Comparison of ENCODE assay signal across 8 mouse cellular contexts in the genomic region with DNA sequence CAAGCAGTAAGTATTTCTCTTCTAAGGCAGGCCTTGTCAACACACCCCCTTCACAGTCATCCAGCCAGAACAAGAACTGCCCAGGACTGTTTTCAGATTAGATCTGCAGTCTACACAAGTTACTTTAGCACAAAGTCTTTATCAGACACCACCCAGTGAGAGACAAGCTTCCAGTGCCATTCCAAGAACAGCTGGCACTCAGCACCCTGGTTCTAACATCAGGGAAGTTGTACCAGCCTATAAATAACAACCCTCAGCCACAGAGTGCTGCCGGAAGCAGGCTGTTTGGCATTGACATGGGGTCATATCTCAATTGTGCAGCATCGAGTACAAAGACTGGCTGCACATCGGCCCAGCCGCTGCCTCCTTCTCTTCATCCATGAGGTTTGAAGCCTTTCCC. TPM values are rescaled to one million over a fixed set of nuclear protein-coding genes. Genes with fewer than 3 reads are reported as not detected.
DNase-seq lines count a peak whose midpoint lies in the region; ATAC-seq and TF ChIP-seq lines count a peak whose summit lies in the region.

No protein-coding gene starts in this region.

- H3K36me3 ChIP-seq in embryonic facial prominence, embryonic 11.5 days (replicated peaks; ENCODE audit: control insufficient read depth, insufficient read depth, low read depth, low read length) = no peaks in the 10 kb centered on the region
- H3K36me3 ChIP-seq in lung, embryonic 16.5 days (ENCODE audit: control insufficient read depth, insufficient read depth, low read length) = no peaks in the 10 kb centered on the region
- no peaks in the 10 kb centered on the region for H3K36me3 ChIP-seq in thymus, adult 2 months (ENCODE audit: control insufficient read depth, insufficient read depth, low read length)

- no peak for TF ChIP-seq CTCF in thymus, adult 2 months (IDR thresholded peaks at IDR 0.05; ENCODE audit: borderline replicate concordance, control insufficient read depth, extremely low read depth, insufficient read depth, low read length, poor library complexity)
- TF ChIP-seq CTCF in layer of hippocampus, adult 2 months (conservative IDR thresholded peaks at IDR 0.05) = no peak

- H3K9me3 ChIP-seq in embryonic facial prominence, embryonic 11.5 days (replicated peaks; ENCODE audit: control insufficient read depth, low read length) = no peaks in the 10 kb centered on the region
- no peaks in the 10 kb centered on the region for H3K9me3 ChIP-seq in lung, embryonic 16.5 days (ENCODE audit: control insufficient read depth, low read length)

- H3K4me1 ChIP-seq in embryonic facial prominence, embryonic 11.5 days (ENCODE audit: control insufficient read depth, insufficient read depth, low read length) = peaks cover 4% of the 10 kb centered on the region
- H3K4me1 ChIP-seq in lung, embryonic 16.5 days (replicated peaks; ENCODE audit: control insufficient read depth, insufficient read depth, low read length) = peaks cover 26% of the 10 kb centered on the region
- H3K4me1 ChIP-seq in thymus, adult 2 months (replicated peaks; ENCODE audit: control insufficient read depth, insufficient read depth, low read length) = peaks cover 30% of the 10 kb centered on the region

- no peak overlapping the region for H3K27ac ChIP-seq in embryonic facial prominence, embryonic 11.5 days (replicated peaks; ENCODE audit: low read depth, low read length)
- H3K27ac ChIP-seq in lung, embryonic 16.5 days (ENCODE audit: low read length) = peak overlapping the region; percentile 91
- peak overlapping the region; percentile 78 for H3K27ac ChIP-seq in thymus, adult 2 months (ENCODE audit: control insufficient read depth, insufficient read depth, low read length)
- H3K27ac ChIP-seq in layer of hippocampus, adult 2 months = no peak overlapping the region

- ATAC-seq in frontal cortex, adult (ENCODE audit: low TSS enrichment) = 0 out of 2 replicates have a peak, but pooled peaks have one; percentile 28
- no peak for ATAC-seq in embryonic facial prominence, embryonic 11.5 days (replicated peaks; ENCODE audit: insufficient number of reproducible peaks, low FRiP score, low TSS enrichment, low read depth)
- ATAC-seq in lung, embryonic 16.5 days (ENCODE audit: low read depth) = peak; percentile 56

- 9% methylated on average over 4 of the region's 4 CpGs for WGBS in embryonic facial prominence, embryonic 11.5 days
- WGBS in lung, embryonic 16.5 days = 11% methylated on average over 4 of the region's 4 CpGs
- WGBS in thymus, adult 2 months = 1% methylated on average over 4 of the region's 4 CpGs

- H3K4me2 ChIP-seq in embryonic facial prominence, embryonic 11.5 days (ENCODE audit: low read depth, low read length) = no peak overlapping the region
- H3K4me2 ChIP-seq in lung, embryonic 16.5 days (ENCODE audit: low read depth, low read length) = peak overlapping the region; percentile 52

- DNase-seq in frontal cortex, postnatal 14 days (ENCODE audit: low spot score in 2 of 2) = no peak
- DNase-seq in embryonic facial prominence, embryonic 11.5 days (ENCODE audit: low spot score) = no peak
- DNase-seq in heart, postnatal 4 days = peak; percentile 67
- DNase-seq in thymus, adult 2 months = peak; percentile 43
- DNase-seq in right cerebral cortex, postnatal 36 days (ENCODE audit: low spot score in 2 of 2) = no peak
- DNase-seq in layer of hippocampus, adult 2 months (ENCODE audit: low spot score in 2 of 2) = no peak

- 0 out of 2 replicates have a peak, but pooled peaks have one; percentile 22 for TF ChIP-seq POLR2A in thymus, adult 2 months (IDR thresholded peaks at IDR 0.05; ENCODE audit: control insufficient read depth, extremely low read depth, insufficient read depth, low read length, poor library complexity)

- H3K27me3 ChIP-seq in embryonic facial prominence, embryonic 11.5 days (ENCODE audit: control insufficient read depth, insufficient read depth, low read length) = no peaks in the 10 kb centered on the region
- H3K27me3 ChIP-seq in lung, embryonic 16.5 days (ENCODE audit: control insufficient read depth, insufficient read depth, low read depth, low read length) = no peaks in the 10 kb centered on the region
- H3K27me3 ChIP-seq in thymus, adult 2 months (ENCODE audit: control insufficient read depth, insufficient read depth, low read length) = no peaks in the 10 kb centered on the region

- H3K9ac ChIP-seq in embryonic facial prominence, embryonic 11.5 days (replicated peaks; ENCODE audit: low read length) = 0 out of 2 replicates have a peak overlapping the region, but pooled peaks have one; percentile 6
- peak overlapping the region; percentile 53 for H3K9ac ChIP-seq in lung, embryonic 16.5 days (ENCODE audit: low read length)

- H3K4me3 ChIP-seq in embryonic facial prominence, embryonic 11.5 days (ENCODE audit: low read depth, low read length) = no peak overlapping the region
- H3K4me3 ChIP-seq in lung, embryonic 16.5 days (ENCODE audit: low read length) = peak overlapping the region; percentile 24
- peak overlapping the region; percentile 37 for H3K4me3 ChIP-seq in thymus, adult 2 months (ENCODE audit: control insufficient read depth, insufficient read depth, low read length)
- H3K4me3 ChIP-seq in layer of hippocampus, adult 2 months = no peak overlapping the region

RNA-seq across cellular contexts. Expression of a gene that starts 21.0 kb away (rescaled TPM):
- 3.5 and 3.7 TPM in 2 replicates for polyA plus RNA-seq in embryonic facial prominence, embryonic 11.5 days (2014; fragmentation: Nextera tagmentation; extraction: Ambion mirVana)
- 10 to 100 TPM; 25.4 to 27.5 TPM for total RNA-seq in heart, postnatal 4 days (2021)
- polyA plus RNA-seq in lung, embryonic 16.5 days (2015; fragmentation: Nextera tagmentation; extraction: Ambion mirVana) = 4.3 and 5.0 TPM in 2 replicates
- polyA plus RNA-seq in thymus, adult 2 months (2012; rRNA removed) = 34.3 and 36.5 TPM in 2 replicates
- total RNA-seq in layer of hippocampus, adult 2 months (2021) = 10 to 100 TPM; 72.0 to 77.6 TPM

Comparison
In these comparisons a context has a peak if more than half of its experiments do, and no peak if none do; other contexts are left out.
1. DNase-seq: peak in heart, postnatal 4 days (single experiment) and thymus, adult 2 months (single experiment); none in frontal cortex, postnatal 14 days (0 of 2), embryonic facial prominence, embryonic 11.5 days (single experiment), right cerebral cortex, postnatal 36 days (0 of 2) and layer of hippocampus, adult 2 months (0 of 2).
2. H3K27ac ChIP-seq: peak in lung, embryonic 16.5 days (single experiment) and thymus, adult 2 months (single experiment); none in embryonic facial prominence, embryonic 11.5 days (single experiment) and layer of hippocampus, adult 2 months (single experiment).
3. H3K4me3 ChIP-seq: peak in lung, embryonic 16.5 days (single experiment) and thymus, adult 2 months (single experiment); none in embryonic facial prominence, embryonic 11.5 days (single experiment) and layer of hippocampus, adult 2 months (single experiment).